Mouse (Mus musculus) c-Kit-negative CD71-positive TER-119-positive erythroid progenitor cells, embryonic 14.5 days (primary cell): ENCODE measurements around the gene Ptx4.
"Not testable (repeated sequence)": the region's sequence is repeated elsewhere in the genome, so short reads cannot be mapped to it uniquely, and the experiment has no call there.

Source experiments
- DNase-seq: peaks from one replicate; pipeline ENCODE4 v3.0.0-alpha.2; 2013; ENCODE audit warnings: low read depth, low spot score

Ptx4 gene

DNA sequence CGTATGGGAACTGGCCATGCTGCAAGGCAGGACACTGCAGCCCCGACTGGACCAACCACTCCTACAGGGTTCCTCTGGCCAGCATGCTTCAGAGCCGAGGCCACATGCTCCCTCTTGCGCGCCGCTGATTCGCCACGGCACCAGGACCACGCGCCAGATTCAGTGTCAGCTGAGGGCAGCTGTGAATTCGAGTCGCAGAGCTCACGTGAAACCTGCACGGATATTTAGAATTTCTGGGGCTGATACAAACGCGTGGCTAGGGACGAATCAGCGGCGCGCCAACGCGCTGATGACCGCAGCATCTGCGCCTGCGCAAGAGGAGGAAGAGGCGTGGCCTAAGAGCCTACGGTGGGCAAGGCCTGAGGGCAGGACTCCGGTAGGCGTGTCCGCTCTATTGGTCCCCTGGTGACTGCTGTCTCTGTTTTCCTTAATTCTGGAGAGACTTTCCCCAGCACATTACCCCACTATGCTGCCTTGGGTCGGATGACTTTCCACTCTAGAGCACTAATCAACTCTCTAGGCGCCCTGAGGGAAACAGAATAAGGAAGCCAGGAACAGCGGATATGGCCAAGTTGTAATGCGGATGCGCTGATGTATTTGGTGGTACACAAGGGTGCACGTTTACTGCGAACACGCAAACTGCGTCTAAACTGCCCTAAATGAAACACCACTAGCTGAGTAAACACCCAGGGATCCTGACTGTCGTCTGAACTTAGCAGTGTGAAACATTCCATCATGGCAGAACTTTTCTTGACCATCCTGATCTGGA is 4.7 kb upstream of the Ptx4 start, which contains the start of gene Telo2:
Telo2 (minus strand) TSS at position 304 of the 769 bp plus-strand sequence.
- DNase-seq = peak; percentile 86

DNA sequence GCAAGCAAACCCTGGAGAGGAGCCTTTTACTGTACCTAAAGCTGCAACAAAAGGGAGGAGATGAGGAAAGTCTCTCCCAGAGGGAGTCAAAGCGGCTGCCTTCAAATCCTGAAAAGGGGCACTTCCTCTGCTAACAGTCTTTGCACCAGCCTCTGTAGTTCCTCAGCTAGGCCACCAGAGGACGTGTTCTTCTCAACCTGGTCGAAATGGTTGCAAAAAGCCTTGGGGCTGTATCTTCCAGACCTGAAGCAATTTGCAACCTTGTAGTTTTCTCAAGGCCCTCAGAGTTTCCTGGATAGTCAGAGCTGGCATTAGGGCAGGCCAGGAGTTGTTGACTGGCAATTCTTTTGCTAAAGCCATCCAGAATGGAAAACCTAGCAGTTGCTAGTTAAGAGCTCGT is 3.3 kb upstream of the Ptx4 start:
- no peak for DNase-seq

DNA sequence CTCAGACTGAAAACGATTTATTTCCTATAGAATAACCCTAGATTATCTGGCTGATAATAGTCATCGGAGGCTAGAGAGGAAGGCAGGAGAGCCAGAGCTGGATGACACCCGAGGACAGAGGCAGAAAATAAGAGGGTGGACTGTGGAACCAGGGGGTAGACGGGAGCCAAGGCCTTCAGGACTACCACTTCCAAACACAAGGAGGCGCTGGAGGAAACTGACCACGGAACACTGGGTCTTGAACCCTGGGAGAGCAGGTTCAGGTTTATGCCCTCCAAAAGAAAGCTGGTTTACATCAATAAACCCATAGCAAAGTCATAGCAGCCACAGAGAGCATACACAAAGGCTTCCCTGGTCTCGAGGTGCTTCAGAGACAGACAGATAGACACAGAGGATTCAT is 3.4 kb downstream of the Ptx4 start:
- no peak for DNase-seq

DNA sequence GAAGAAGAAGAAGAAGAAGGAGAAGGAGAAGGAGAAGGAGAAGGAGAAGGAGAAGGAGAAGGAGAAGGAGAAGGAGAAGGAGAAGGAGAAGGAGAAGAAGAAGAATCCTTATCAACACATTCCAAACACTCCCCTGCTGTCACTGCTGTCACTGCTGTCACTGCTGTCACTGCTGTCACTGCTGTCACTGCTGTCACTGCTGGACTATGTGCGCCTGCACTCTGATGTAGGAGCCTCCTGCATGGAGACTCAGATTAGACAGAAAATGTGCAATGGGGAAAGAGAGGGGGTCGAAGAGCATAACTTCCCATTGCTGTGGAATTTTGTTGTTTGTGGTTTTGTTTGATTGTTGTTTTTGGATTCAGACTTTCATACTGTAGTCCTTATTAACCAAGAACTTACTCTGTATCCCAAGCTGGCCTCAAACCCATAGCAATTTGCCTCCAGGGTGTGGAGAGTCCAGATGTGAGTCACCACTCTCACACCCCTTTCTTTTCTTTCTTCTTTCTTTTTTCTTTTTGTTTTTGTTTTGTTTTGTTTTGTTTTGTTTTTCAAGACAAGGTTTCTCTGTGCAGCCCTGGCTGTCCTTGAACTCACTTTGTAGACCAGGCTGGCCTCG is 5.0 kb downstream of the Ptx4 start:
- DNase-seq = not testable (repeated sequence)

DNA sequence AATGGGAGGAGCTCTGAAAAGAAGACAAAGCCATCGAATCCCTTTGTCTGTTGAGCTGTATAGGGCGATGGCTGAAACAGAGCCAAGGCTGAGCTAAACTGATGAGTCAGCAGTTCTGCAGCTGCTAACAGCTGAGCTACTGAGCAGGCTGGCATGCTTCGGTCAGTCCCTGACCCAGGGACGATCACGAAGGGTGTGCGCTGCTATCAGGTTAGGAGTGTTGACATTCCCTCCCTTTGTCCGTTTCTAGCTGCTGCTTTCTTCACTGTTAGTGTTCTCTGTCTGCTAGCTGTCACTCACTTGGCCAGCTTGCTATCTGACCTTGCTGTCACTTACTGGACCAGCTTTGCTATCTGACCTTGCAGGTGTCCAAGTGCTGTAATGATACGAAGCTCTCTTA is 6.5 kb downstream of the Ptx4 start:
- peak; percentile 48 for DNase-seq

DNA sequence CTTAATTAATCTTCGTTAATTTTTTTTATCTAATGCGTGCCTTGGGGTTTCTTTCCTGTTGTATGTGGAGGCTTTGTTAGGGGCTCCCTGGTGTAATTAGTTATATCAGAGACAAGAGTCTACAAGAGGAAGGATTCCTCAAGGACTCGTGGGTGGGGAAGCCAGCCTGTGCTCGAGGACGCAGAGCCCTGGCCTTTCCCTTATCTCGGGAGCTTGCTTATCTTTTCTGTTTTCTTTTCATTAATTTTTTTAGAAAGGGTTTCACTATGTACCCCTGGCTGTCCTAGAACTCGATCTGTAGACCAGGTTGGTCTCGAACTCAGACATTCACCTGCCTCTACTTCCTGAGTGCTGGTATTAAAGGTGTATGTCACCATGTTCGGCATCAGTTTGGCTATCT is 7.1 kb downstream of the Ptx4 start:
- DNase-seq = no peak

DNA sequence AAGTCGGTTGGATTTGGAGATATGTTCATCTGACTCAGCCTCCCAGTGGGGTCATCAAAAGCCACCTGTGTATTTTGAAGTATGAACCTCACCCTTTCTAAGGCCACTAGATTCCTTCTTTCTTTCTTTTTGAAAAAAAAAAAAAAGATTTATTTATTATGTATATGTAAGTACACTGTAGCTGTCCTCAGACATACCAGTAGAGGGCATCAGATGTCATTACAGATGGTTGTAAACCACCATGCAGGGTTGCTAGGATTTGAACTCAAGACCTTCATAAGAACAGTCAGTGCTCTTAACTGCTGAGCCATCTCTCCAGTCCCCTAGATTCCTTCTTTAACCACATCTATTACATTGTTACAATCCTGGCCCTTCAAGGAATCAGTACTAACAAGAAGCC is 9.5 kb downstream of the Ptx4 start:
- DNase-seq = no peak

DNA sequence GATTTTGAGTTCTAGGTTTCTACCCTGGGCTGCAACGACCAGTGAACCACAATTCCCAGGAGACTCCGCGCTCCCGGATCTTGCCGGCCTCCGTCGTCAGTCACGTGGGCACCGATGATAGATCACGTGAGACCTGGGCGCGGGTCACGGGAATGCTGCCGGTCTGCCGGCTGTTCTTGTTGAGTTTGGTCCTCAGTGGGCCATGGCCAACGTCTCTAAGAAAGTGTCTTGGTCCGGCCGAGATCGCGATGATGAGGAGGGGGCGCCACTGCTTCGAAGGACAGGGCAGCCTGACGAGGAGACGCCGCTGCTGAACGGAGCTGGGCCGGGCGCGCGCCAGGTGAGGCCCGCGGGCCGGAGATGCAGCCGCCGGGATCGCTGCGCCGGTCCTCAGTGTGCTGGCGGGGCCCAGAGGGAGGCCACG is 12.7 kb downstream of the Ptx4 start, which contains the start of gene Clcn7:
Clcn7 (plus strand) TSS at position 117 of the 424 bp plus-strand sequence.
- peak; percentile 76 for DNase-seq

DNA sequence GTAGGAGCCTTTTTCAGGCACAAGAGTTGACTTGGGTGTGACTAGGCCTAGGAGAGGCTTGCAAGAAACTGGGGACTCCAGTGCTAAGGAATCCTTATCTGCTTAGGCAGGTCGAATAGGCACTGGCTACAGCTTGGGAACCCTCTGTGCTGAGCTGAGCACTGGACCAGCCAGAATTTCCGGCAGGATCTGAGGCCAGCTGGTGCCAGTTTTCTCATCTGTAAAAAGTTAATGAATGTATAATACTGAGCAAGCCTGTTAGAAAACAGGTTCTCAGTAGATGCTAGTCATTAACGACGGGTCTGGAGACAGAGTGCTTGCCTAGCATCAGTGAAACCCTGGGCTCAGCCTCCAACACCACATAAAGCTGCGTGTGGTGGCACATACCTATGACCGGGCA is 15.1 kb downstream of the Ptx4 start:
- DNase-seq = no peak

DNA sequence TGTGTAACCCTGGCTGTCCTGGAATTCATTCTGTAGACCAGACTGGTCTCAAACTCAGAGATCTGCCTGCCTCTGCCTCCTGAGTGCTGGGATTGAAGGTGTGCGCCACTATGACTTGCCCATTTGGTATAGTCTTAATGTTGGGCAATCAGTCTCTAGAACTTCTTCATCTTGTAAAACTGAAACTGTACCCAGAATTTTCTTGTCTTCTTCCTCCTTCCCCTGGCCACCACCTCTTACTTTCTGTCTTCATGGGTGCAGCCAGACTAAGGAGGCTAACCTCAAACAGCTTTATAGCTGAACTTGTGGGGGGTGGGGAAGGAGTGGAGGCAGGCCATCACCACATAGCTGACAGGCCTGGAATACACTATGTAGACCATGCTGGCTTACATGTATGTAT is 18.2 kb downstream of the Ptx4 start:
- no peak for DNase-seq

DNA sequence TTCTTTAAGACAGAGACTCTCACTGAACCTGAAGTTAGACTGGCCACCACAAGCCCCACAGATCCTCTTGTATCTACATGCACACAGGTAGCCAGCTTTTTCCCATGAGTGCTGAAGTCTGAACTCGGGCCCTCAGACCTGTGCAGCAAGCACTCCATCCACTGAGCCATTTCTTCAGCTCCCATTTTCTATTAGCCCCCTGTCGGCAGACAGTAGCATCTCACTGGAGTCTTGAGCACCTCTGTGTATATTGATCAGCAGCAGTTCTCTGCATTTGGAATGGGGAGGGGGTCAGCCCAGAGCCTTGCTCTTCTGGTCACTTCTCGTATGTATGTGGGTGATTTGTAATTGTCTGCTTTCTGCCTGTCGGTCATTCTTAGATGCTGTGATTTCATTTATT is 19.4 kb downstream of the Ptx4 start:
- no peak for DNase-seq

DNA sequence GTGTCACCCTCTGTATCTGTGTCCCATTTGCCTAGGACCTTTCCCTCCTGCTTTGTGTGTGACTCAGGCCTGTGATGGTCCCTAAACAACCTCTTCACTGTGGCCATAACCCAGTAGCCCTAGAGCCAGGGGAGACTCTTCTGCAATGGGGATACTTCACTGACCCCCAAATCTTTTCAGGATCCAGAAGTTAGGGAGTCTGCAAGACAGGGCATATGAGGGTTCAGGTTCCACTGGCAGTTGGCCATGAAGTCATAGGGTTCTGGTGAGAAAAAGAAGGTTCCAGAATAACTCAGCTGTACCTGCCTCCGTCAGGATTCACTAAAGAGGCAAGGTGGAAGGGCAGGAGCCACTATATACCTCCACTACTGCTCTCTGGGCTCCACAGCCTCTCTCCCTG is 41.6 kb downstream of the Ptx4 start, which contains the start of gene Ccdc154:
Ccdc154 (plus strand) TSS at position 301 of the 400 bp plus-strand sequence.
- DNase-seq = no peak

DNA sequence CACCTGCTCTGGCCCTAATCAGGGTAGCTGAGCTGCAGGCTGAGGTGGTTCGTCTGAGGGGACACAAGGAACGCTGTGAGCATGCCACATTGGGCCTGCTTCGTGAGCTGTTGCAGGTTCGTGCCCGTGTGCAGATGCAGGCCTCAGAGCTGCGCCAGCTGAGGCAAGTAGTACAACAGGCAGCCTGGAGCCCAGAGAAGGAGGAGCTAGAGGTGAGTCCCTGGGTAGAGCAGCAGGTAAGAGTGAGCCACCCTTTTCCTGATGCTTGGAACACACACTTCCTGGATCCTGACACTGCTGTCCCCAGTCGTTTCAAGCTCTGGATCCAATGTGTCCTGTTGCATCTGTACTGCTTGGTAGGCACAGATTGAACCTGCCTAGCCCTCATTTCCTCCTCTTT is 42.8 kb downstream of the Ptx4 start:
- no peak for DNase-seq

DNA sequence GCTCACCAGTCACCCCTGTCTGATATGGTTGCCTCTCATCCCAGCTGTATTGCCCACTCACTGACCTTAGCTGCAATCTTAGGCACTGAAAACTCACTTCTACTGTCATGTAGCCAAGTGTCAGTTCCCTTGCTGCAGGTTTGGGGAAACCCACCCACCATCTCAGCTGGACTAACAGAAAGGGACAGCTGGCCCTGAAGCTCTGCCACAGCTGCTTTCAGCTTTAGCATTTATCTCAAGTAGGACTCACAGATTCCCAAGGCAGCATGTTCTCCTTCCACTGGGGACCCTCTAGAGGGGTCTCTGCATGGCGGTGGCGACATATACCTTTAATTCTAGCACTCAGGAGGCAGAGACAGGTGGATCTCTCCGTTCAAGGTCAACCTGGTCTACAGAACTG is 44.2 kb downstream of the Ptx4 start:
- no peak for DNase-seq

DNA sequence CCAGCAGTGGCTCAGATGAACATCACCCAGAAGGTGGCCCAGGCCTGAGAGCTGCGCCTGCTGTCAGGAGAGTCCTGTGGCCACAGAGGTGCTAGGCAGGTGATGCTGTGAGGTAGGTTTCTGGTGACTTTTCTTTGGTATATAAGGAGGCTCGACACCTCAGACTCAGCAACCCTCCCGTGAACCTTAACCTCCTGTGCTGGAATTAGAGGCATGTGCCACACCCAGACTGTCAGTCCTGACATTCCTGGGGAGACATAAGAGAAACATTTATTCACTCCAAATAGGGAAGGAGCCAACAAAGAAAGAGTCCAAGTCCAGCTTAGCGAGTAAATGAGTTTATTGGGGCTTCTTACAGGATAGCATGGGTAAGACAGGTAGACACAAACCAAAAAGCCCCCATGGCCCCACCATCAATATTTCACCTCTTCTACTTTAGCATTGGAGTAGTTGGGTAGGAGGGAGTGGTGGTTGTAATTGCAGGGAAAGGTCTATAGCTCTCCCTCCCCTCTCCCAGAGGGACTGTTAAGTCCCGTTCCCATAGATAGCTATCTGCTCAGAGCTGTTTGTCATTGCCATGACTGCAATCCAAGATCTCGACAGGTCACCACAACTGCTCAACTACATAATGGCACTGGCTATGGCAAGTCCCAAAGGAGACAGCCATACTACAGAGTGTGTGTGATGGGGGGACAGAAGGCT is 45.6 kb downstream of the Ptx4 start:
- no peak for DNase-seq

DNA sequence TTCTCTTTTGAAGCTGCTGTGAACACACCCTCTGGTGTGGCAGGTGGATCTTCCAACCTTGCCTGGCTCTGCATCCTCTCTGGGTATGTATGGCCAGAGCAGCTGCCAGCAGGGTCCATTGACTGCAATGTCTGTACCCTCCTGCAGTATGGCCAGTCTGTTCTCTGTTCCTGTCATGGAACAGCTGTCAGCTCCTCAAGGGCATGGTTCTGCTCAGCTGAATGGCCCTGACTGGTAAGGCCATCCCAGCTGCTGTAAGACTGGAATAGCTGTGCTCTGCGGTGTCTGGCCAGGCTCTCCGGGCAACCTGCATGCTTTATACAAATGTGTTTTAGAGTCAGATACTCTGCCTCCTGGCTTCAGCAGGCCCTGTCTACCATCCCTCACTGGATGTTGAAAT is 49.1 kb downstream of the Ptx4 start:
- DNase-seq = no peak

DNA sequence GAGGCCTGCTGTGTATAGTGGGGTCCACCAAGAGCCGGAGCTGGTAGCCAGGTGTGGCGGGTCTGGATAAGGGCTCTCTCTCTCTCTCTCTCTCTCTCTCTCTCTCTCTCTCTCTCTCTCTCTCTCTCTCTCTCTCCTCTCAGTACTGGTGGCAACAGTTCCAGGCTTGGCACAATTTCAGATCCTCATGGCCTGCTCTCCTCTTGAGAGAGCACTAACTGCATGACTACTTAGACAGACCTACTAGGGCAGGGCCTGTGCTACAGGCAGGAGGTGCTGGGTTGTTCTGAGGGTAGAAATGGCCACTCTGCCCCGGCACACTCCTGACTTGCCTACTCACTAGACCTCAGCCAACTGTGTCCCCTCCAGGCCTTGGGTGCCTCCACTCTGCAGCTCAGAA is 52.0 kb downstream of the Ptx4 start:
- DNase-seq = no peak
